Mouse (Mus musculus): Measurements from ENCODE around the gene Igfbp7. TPM values are rescaled to one million over a fixed set of nuclear protein-coding genes. Genes with fewer than 3 reads are reported as not detected.

Gene Igfbp7
- polyA plus RNA-seq, 1 experiment from 2014 or later = 78.7 TPM

DNA sequence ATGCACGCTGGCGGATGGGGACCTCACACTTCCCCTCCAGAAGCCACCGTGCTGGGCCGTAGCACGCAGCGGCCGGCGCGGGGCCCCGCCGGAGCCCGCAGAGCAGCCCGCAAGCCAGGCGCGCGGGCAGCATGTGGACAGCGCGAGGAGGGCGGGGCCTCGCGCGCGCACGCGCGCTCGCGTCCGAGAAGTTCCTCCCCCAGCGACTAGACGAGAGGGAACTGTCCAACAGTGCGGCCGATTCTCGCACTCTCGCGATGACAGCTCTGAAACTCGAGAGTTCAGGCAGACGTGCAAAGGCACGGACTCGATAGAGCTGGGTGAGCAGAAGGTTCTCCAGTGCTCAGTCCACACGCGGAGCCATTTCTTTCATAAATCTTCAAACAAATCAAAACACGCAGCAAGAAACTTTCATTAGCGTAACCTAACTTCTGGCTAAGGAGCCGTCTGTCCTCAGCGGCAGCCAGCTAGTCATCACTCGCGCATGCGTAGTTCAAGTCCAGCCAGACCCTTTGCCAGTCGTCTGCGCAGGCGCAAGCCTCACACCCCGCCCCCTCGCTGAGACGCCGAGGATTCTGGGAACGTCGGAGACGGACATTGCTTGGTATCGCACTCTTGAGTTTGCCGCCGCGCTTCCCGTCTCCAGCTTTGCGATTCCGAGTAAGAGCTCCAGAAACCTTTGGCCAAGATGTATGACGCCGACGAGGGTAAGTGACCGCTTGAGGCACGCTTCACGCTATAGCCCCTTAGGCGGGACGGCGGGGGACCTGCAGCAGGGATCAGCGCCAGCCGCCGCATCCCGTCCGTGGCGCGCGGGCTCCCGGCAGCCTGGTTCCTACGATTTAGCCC is 97.7 kb downstream of the Igfbp7 start, which contains the start of the genes Noa1 and Polr2b:
Gene Noa1, minus strand, starts transcription at position 161 of the 849 bp plus-strand sequence.
Gene Polr2b, plus strand, starts transcription at position 224 of the 849 bp plus-strand sequence.
- under 1% methylated on average over 85 of the region's 85 CpGs for WGBS
- peak within 1 kb of the TSS; percentile 88 for H3K9ac ChIP-seq (ENCODE audit: low read depth, low read length)
- peak; percentile 96 for ATAC-seq
- H3K4me3 ChIP-seq (ENCODE audit: low read length) = peak within 1 kb of the TSS; percentile 97
- H3K9me3 ChIP-seq (ENCODE audit: control insufficient read depth, low read length) = no peaks in the 10 kb centered on the region
- H3K27me3 ChIP-seq (replicated peaks; ENCODE audit: control insufficient read depth, insufficient read depth, low read length) = no peaks in the 10 kb centered on the region
- peak within 1 kb of the TSS; percentile 94 for H3K27ac ChIP-seq (ENCODE audit: low read depth, low read length)
- peaks cover 17% of the 10 kb centered on the region for H3K36me3 ChIP-seq (ENCODE audit: control insufficient read depth, insufficient read depth, low read length)
- peak within 1 kb of the TSS; percentile 97 for H3K4me2 ChIP-seq (ENCODE audit: low read length)
- peaks cover 25% of the 10 kb centered on the region for H3K4me1 ChIP-seq (ENCODE audit: control insufficient read depth, insufficient read depth, low read depth, low read length)

DNA sequence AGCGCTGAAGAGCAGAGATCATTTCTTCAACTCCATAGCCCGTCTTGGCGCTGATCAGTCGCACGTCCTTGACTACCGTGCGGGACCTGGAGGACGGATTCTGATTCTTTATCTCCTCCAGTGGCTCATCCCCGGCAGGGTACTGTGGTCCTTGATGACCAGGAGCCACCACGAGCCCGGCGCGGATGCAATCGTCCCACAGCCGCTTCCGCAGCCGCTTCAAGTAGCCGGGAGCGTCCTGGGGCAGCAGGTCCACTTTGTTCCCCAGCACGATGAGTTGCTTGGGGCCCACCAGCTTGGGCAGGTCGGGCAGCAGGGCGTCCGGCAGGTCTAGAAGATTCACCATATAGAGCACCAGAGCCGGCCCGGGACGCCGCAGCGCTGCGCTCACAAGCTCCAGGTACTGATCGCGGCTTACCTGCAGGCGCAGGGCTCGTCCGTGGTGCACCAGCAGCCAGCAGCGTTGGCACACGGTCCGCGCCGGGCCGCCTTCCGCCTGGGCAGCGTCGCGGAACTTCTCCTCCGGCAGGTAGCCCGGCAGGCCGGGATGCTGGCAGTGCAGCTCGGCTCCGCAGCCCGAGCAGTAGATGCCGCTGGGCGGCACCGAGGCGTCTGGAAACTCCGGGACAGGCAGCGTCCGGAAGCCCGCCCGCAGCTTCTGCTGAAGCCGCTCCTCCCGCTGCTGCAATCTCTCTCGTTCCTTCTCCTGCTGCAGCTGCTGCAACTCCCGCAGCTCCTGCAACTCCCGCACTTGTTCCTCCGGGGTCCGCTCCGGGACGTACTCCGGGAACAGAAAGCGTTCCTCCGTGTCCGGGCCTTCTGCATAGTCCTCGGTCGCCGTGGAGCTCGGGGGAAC is 98.6 kb downstream of the Igfbp7 start:
- ATAC-seq = peak; percentile 22

DNA sequence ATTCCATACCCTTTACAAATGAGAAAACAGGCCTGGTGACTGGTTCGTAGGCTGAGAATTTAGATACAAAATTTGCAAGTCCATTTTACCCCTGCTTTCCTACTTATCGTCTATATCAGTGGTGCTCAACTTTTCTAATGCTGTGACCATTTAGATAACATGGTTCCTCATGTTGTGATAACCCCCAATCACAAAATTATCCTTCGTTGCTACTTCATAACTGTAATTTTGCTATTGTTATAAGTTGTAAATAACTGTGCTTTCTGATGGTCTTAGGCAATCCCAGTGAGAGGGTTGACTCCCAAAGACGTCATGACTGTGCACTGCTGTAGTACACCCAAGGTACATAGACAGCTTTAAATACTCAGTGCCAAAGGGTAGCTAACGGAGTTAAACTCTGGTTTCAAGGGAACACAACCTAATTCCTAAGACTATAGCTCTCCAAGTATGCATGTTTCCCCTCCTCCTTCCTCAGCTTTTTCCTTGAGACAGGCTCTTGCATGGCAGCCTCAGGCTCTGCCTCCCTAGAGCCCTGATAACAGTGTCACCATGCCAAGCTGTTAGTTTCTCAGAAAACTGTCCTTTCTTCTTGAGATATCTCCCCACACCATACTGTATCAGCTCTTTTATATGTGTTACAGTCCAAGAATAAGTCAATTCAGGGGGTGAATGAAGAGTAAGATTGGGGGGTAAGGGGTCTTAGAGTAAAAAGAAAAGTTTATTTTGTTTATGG is 99.9 kb downstream of the Igfbp7 start:
- Histone ChIP-seq H3K27ac (ENCODE audit: low read depth, low read length) (no peak overlapping the region), H3K4me1 (ENCODE audit: control insufficient read depth, insufficient read depth, low read depth, low read length) (peaks cover 25% of the 10 kb centered on the region), H3K9me3 (ENCODE audit: control insufficient read depth, low read length) (no peaks in the 10 kb centered on the region), H3K27me3 (replicated peaks; ENCODE audit: control insufficient read depth, insufficient read depth, low read length) (no peaks in the 10 kb centered on the region), H3K4me3 (ENCODE audit: low read length) (peak overlapping the region; percentile 97), H3K4me2 (ENCODE audit: low read length) (peak overlapping the region; percentile 97), H3K9ac (ENCODE audit: low read depth, low read length) (peak overlapping the region; percentile 25; the same call in 1 of the 2 replicates), H3K36me3 (ENCODE audit: control insufficient read depth, insufficient read depth, low read length) (peaks cover 19% of the 10 kb centered on the region)
- no peak for ATAC-seq
- 82% methylated on average over 5 of the region's 5 CpGs for WGBS

More for the DNA sequence above, 98.6 kb downstream of the Igfbp7 start:
- Histone ChIP-seq H3K9me3 (ENCODE audit: control insufficient read depth, low read length) (no peaks in the 10 kb centered on the region), H3K4me2 (ENCODE audit: low read length) (peak overlapping the region; percentile 97), H3K27ac (ENCODE audit: low read depth, low read length) (peak overlapping the region; percentile 94), H3K4me3 (ENCODE audit: low read length) (peak overlapping the region; percentile 97), H3K27me3 (replicated peaks; ENCODE audit: control insufficient read depth, insufficient read depth, low read length) (no peaks in the 10 kb centered on the region), H3K9ac (ENCODE audit: low read depth, low read length) (peak overlapping the region; percentile 88), H3K36me3 (ENCODE audit: control insufficient read depth, insufficient read depth, low read length) (peaks cover 17% of the 10 kb centered on the region), H3K4me1 (ENCODE audit: control insufficient read depth, insufficient read depth, low read depth, low read length) (peaks cover 25% of the 10 kb centered on the region)
- WGBS = under 1% methylated on average over 71 of the region's 76 CpGs

DNA sequence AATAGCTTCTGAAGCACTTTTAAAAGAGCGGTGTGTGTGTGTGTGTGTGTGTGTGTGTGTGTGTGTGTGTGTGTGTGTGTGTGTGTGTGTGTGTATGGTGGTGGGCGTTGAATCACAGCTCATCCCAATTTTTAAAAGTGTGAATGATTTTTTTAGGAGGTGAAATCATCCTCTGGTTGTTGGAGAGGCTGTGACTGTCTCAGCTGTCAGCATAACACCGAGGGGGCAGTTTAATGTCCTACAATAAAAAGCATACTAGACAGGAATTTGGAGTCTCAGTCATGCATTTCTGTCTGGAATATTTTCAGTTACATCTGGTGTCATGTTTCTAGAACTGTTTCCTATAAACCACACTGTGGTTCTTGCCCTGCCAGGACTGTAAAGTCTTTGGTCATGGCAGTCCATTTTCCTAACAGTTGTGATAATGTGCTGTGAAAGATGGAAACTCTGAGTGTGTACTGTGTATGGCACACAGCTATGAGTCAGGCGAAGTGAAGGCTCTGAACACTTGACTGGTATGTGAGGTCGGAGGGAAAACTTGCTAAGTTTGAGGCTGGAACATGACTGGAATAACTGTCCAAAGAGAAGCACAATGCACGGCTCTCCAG is 106.4 kb downstream of the Igfbp7 start:
- Histone ChIP-seq H3K9ac (ENCODE audit: low read depth, low read length) (no peak overlapping the region), H3K36me3 (ENCODE audit: control insufficient read depth, insufficient read depth, low read length) (peaks cover 21% of the 10 kb centered on the region)

DNA sequence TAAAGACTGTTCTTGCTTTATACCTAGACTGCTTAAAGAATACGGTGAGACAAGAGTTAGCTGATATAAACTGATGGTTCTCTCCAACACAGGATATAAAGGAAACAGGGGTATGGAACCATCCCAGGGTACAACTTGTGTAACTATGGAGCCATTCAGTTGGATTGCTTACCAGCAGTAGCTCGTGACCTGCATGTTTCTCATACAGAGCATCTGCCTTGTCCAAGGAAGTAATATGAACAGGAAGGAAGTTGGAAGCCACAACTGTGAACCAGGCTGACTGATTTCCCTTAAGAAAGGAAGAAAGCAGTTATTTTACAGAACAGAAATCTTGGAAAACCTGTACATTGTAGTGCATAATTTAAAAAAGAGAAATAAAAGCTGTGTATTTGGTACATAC is 108.4 kb downstream of the Igfbp7 start:
- ATAC-seq = no peak
- H3K4me3 ChIP-seq (ENCODE audit: low read length) = no peak overlapping the region
- peaks cover 12% of the 10 kb centered on the region for H3K36me3 ChIP-seq (ENCODE audit: control insufficient read depth, insufficient read depth, low read length)
- WGBS = 93% methylated on average over 2 of the region's 2 CpGs
- H3K9me3 ChIP-seq (ENCODE audit: control insufficient read depth, low read length) = no peaks in the 10 kb centered on the region
- no peaks in the 10 kb centered on the region for H3K27me3 ChIP-seq (replicated peaks; ENCODE audit: control insufficient read depth, insufficient read depth, low read length)
- no peak overlapping the region for H3K4me2 ChIP-seq (ENCODE audit: low read length)
- H3K4me1 ChIP-seq (ENCODE audit: control insufficient read depth, insufficient read depth, low read depth, low read length) = no peaks in the 10 kb centered on the region
- no peak overlapping the region for H3K9ac ChIP-seq (ENCODE audit: low read depth, low read length)
- H3K27ac ChIP-seq (ENCODE audit: low read depth, low read length) = no peak overlapping the region

More for the DNA sequence above, 106.4 kb downstream of the Igfbp7 start:
- H3K9me3 ChIP-seq (ENCODE audit: control insufficient read depth, low read length) = no peaks in the 10 kb centered on the region
- H3K27ac ChIP-seq (ENCODE audit: low read depth, low read length) = no peak overlapping the region
- no peak overlapping the region for H3K4me2 ChIP-seq (ENCODE audit: low read length)
- ATAC-seq = no peak
- H3K4me1 ChIP-seq (ENCODE audit: control insufficient read depth, insufficient read depth, low read depth, low read length) = no peaks in the 10 kb centered on the region
- no peaks in the 10 kb centered on the region for H3K27me3 ChIP-seq (replicated peaks; ENCODE audit: control insufficient read depth, insufficient read depth, low read length)
- no peak overlapping the region for H3K4me3 ChIP-seq (ENCODE audit: low read length)
- 95% methylated on average over 6 of the region's 6 CpGs for WGBS

Other genes starting within 250 kb of the Igfbp7 start
- 0.80 and 1.5 TPM in 2 replicates for gene Spink2, start 196.6 kb downstream of the Igfbp7 start, polyA plus RNA-seq (2015; fragmentation: Nextera tagmentation; extraction: Ambion mirVana)
- 5.9 and 6.9 TPM in 2 replicates for gene Rest, start 142.6 kb downstream of the Igfbp7 start, polyA plus RNA-seq (2015; fragmentation: Nextera tagmentation; extraction: Ambion mirVana)
- gene Noa1, start 98.0 kb downstream of the Igfbp7 start, polyA plus RNA-seq (2015; fragmentation: Nextera tagmentation; extraction: Ambion mirVana) = 33.2 and 34.7 TPM in 2 replicates
- gene Polr2b, start 97.9 kb downstream of the Igfbp7 start, polyA plus RNA-seq (2015; fragmentation: Nextera tagmentation; extraction: Ambion mirVana) = 52.4 and 59.2 TPM in 2 replicates

Data from hindbrain, embryonic 16.5 days (tissue).